In genomic region chr17:46461347-46461746, GRCm38 (mm10) we compare ENCODE assay signal across 9 mouse cellular contexts. TPM values are rescaled to one million over a fixed set of nuclear protein-coding genes. Genes with fewer than 3 reads are reported as not detected.
DNase-seq lines count a peak whose midpoint lies in the region; ATAC-seq and TF ChIP-seq lines count a peak whose summit lies in the region.
"Had no signal": no experiment of that assay in that cellular context is flagged by ENCODE, and none has a peak within 500 bp of the region (broad histone marks: within the 10 kb centered on the region; RNA-seq: fewer than 3 reads in every experiment).

No protein-coding gene starts in this region.

- no peak for DNase-seq in heart, postnatal 10 days
- peak; percentile 31 for DNase-seq in embryo, embryonic 9.5 days (ENCODE audit: extremely low spot score)
- DNase-seq in left cerebral cortex, postnatal 36 days (ENCODE audit: low spot score in 2 of 2) = no peak
- no peak for DNase-seq in Muller cell, postnatal 12 days (ENCODE audit: inconsistent ontology term)
- DNase-seq in cerebellum, adult 9-11 months = no peak

- H3K4me1 ChIP-seq in heart, embryonic 11.5 days (ENCODE audit: control insufficient read depth, insufficient read depth, low read length) = peaks cover 20% of the 10 kb centered on the region
- H3K4me1 ChIP-seq in intestine, postnatal 0 days (replicated peaks; ENCODE audit: control insufficient read depth, insufficient read depth, low read length) = no peaks in the 10 kb centered on the region
- H3K4me1 ChIP-seq in midbrain, embryonic 13.5 days (replicated peaks) = peaks cover 20% of the 10 kb centered on the region

- H3K27me3 ChIP-seq in heart, embryonic 11.5 days (ENCODE audit: control insufficient read depth, insufficient read depth, low read length) = peaks cover 49% of the 10 kb centered on the region
- peaks cover 31% of the 10 kb centered on the region for H3K27me3 ChIP-seq in intestine, postnatal 0 days (replicated peaks; ENCODE audit: control insufficient read depth, insufficient read depth, low read length)
- peaks cover 45% of the 10 kb centered on the region for H3K27me3 ChIP-seq in midbrain, embryonic 13.5 days

- peak overlapping the region; percentile 71; the same call in 1 of the 2 replicates for H3K9ac ChIP-seq in heart, embryonic 11.5 days (ENCODE audit: low read depth, low read length)
- H3K9ac ChIP-seq in intestine, postnatal 0 days (ENCODE audit: low read depth, low read length) = no peak overlapping the region
- no peak overlapping the region for H3K9ac ChIP-seq in midbrain, embryonic 13.5 days (replicated peaks)

- WGBS in heart, embryonic 11.5 days (ENCODE audit: insufficient replicate concordance) = 14% methylated on average over 8 of the region's 8 CpGs
- WGBS in intestine, postnatal 0 days = 9% methylated on average over 8 of the region's 8 CpGs
- WGBS in midbrain, embryonic 13.5 days = 18% methylated on average over 8 of the region's 8 CpGs

- H3K27ac ChIP-seq in heart, embryonic 11.5 days (ENCODE audit: low read depth, low read length) = no peak overlapping the region
- no peak overlapping the region for H3K27ac ChIP-seq in intestine, postnatal 0 days (ENCODE audit: low read depth, low read length)
- no peak overlapping the region for H3K27ac ChIP-seq in midbrain, embryonic 13.5 days

- peak; percentile 40; the same call in 1 of the 2 replicates for TF ChIP-seq CTCF in intestine, postnatal 0 days (IDR thresholded peaks at IDR 0.05; ENCODE audit: low read depth)

- no peak for ATAC-seq in heart, embryonic 11.5 days (replicated peaks; ENCODE audit: insufficient number of reproducible peaks, low FRiP score, low TSS enrichment)
- no peak for ATAC-seq in intestine, postnatal 0 days
- no peak for ATAC-seq in midbrain, embryonic 13.5 days

- no peaks in the 10 kb centered on the region for H3K9me3 ChIP-seq in heart, embryonic 11.5 days (replicated peaks; ENCODE audit: control insufficient read depth, low read length)
- H3K9me3 ChIP-seq in intestine, postnatal 0 days (ENCODE audit: control insufficient read depth) = no peaks in the 10 kb centered on the region
- H3K9me3 ChIP-seq in midbrain, embryonic 13.5 days = no peaks in the 10 kb centered on the region

- intact Hi-C loops in heart, postnatal 10 days (cut with DNase I) = no loop called here
- intact Hi-C loops in left cerebral cortex, postnatal 36 days (cut with DNase I) = no loop called here

- H3K4me3 ChIP-seq in heart, embryonic 11.5 days (ENCODE audit: low read depth, low read length) = peak overlapping the region; percentile 41
- H3K4me3 ChIP-seq in intestine, postnatal 0 days (ENCODE audit: low read depth, low read length) = peak overlapping the region; percentile 33
- no peak overlapping the region for H3K4me3 ChIP-seq in midbrain, embryonic 13.5 days (replicated peaks)

- H3K36me3 ChIP-seq in heart, embryonic 11.5 days (ENCODE audit: control insufficient read depth, insufficient read depth, low read length) = no peaks in the 10 kb centered on the region
- no peaks in the 10 kb centered on the region for H3K36me3 ChIP-seq in intestine, postnatal 0 days (ENCODE audit: control insufficient read depth, insufficient read depth)
- H3K36me3 ChIP-seq in midbrain, embryonic 13.5 days = peaks cover 55% of the 10 kb centered on the region

- peak overlapping the region; percentile 83 for H3K4me2 ChIP-seq in heart, embryonic 11.5 days
- H3K4me2 ChIP-seq in intestine, postnatal 0 days (replicated peaks; ENCODE audit: low read depth) = peak overlapping the region; percentile 61
- peak overlapping the region; percentile 19; the same call in 1 of the 2 replicates for H3K4me2 ChIP-seq in midbrain, embryonic 13.5 days (replicated peaks)

RNA-seq across cellular contexts. Expression of gene Slc22a7, which starts 23.1 kb away (rescaled TPM):
- 0.20 TPM in 1 of 2 replicates, not detected in the other for polyA plus RNA-seq in heart, embryonic 11.5 days (2014; fragmentation: Nextera tagmentation; extraction: Ambion mirVana)
- not detected for total RNA-seq in heart, postnatal 10 days (2021)
- polyA plus RNA-seq in intestine, postnatal 0 days (2015; fragmentation: Nextera tagmentation; extraction: Ambion mirVana) = not detected in 2 replicates
- polyA plus RNA-seq in midbrain, embryonic 13.5 days (2015; fragmentation: Nextera tagmentation; extraction: Ambion mirVana) = not detected in 2 replicates
- under 1 TPM in 1 of 2 experiments, not detected in 1; 0.20 TPM for total RNA-seq in left cerebral cortex, postnatal 36 days (2021)
- total RNA-seq: CH12.LX had no signal

RNA-seq across cellular contexts. Expression of gene Ttbk1, which starts 26.1 kb away (rescaled TPM):
- polyA plus RNA-seq in heart, embryonic 11.5 days (2014; fragmentation: Nextera tagmentation; extraction: Ambion mirVana) = 0.04 and 0.07 TPM in 2 replicates
- total RNA-seq in heart, postnatal 10 days (2021) = under 1 TPM; 0.40 to 0.48 TPM
- 0.09 and 0.16 TPM in 2 replicates for polyA plus RNA-seq in intestine, postnatal 0 days (2015; fragmentation: Nextera tagmentation; extraction: Ambion mirVana)
- polyA plus RNA-seq in midbrain, embryonic 13.5 days (2015; fragmentation: Nextera tagmentation; extraction: Ambion mirVana) = 4.6 and 5.0 TPM in 2 replicates
- 100 to 1,000 TPM; 126 to 139 TPM for total RNA-seq in left cerebral cortex, postnatal 36 days (2021)

RNA-seq across cellular contexts. Expression of gene Crip3, which starts 32.6 kb away (rescaled TPM):
- polyA plus RNA-seq in heart, embryonic 11.5 days (2014; fragmentation: Nextera tagmentation; extraction: Ambion mirVana) = 0.39 and 0.97 TPM in 2 replicates
- under 1 TPM in 1 of 2 experiments, not detected in 1; 0.26 TPM for total RNA-seq in heart, postnatal 10 days (2021)
- polyA plus RNA-seq in intestine, postnatal 0 days (2015; fragmentation: Nextera tagmentation; extraction: Ambion mirVana) = 0.12 TPM in 1 of 2 replicates, not detected in the other
- 2.1 TPM in 2 replicates for polyA plus RNA-seq in midbrain, embryonic 13.5 days (2015; fragmentation: Nextera tagmentation; extraction: Ambion mirVana)
- 1 to 10 TPM; 1.7 to 6.5 TPM for total RNA-seq in left cerebral cortex, postnatal 36 days (2021)
- total RNA-seq: CH12.LX had no signal

RNA-seq across cellular contexts. Expression of gene Dnph1, which starts 35.2 kb away (rescaled TPM):
- polyA plus RNA-seq in heart, embryonic 11.5 days (2014; fragmentation: Nextera tagmentation; extraction: Ambion mirVana) = 27.9 and 28.4 TPM in 2 replicates
- 1 to 10 TPM; 3.7 to 4.0 TPM for total RNA-seq in heart, postnatal 10 days (2021)
- 10.9 and 11.1 TPM in 2 replicates for polyA plus RNA-seq in intestine, postnatal 0 days (2015; fragmentation: Nextera tagmentation; extraction: Ambion mirVana)
- 31.6 and 32.4 TPM in 2 replicates for polyA plus RNA-seq in midbrain, embryonic 13.5 days (2015; fragmentation: Nextera tagmentation; extraction: Ambion mirVana)
- total RNA-seq in left cerebral cortex, postnatal 36 days (2021) = 1 to 10 TPM; 3.5 to 5.4 TPM

Comparison
In these comparisons a context has a peak if more than half of its experiments do, and no peak if none do; other contexts are left out.
1. H3K4me2 ChIP-seq: peak in every context shown above with its lines; median percentile 83 in heart, embryonic 11.5 days; 61 in intestine, postnatal 0 days; 19 in midbrain, embryonic 13.5 days.